Mouse (Mus musculus) liver, embryonic 14.5 days (tissue): ENCODE data around the gene Scrn3. TPM values are rescaled to one million over a fixed set of nuclear protein-coding genes. Genes with fewer than 3 reads are reported as not detected.

ENCODE experiments used
- ATAC-seq: fragments of 200-750 bp; cut with Nextera tagmentation; 2 replicates; pipeline ENCODE4 v1.8.0; 2017; ENCODE audit warnings: moderate number of reproducible peaks, mild to moderate bottlenecking, moderate library complexity; ENCODE audit not compliant: insufficient read depth
- DNase-seq, 3 experiments: peaks; one replicate each; pipeline ENCODE4 v3.0.0-alpha.2; 2012 to 2013; ENCODE audit warnings: low read depth in 3 of 3, low spot score in 3 of 3
- H3K27ac ChIP-seq: fragments of 300-500 bp; sonication (generic); 2 replicates; pipeline ENCODE4 v1.5.1; 2014; ENCODE audit warnings: moderate library complexity, mild to moderate bottlenecking, control low read depth, inconsistent platforms
- H3K27me3 ChIP-seq: fragments of 300-500 bp; sonication (generic); 2 replicates; pipeline ENCODE4 v1.6.1; 2014; ENCODE audit warnings: mild to moderate bottlenecking, low read length, moderate library complexity; ENCODE audit not compliant: control insufficient read depth, insufficient read depth
- H3K36me3 ChIP-seq: fragments of 300-500 bp; sonication (generic); replicated peaks from 2 replicates; pipeline ENCODE4 v1.6.1; 2014; ENCODE audit warnings: low read depth; ENCODE audit not compliant: control insufficient read depth, insufficient read depth
- H3K4me1 ChIP-seq, 2 experiments: fragments of 200-500 bp in 1 of 2; fragments of 300-500 bp in 1 of 2; sonication (generic) in 1 of 2; replicated peaks; 2 replicates each; pipeline ENCODE4 v1.6.1; 2012 to 2014; ENCODE audit warnings: antibody characterized with exemption in 1 of 2, inconsistent platforms in 1 of 2, low read length in 1 of 2; ENCODE audit not compliant: control insufficient read depth in 2 of 2, insufficient read depth in 2 of 2
- H3K4me2 ChIP-seq: fragments of 300-500 bp; sonication (generic); 2 replicates; pipeline ENCODE4 v1.6.1; 2014; ENCODE audit warnings: low read depth, mild to moderate bottlenecking, control low read depth, moderate library complexity
- H3K4me3 ChIP-seq, 2 experiments: fragments of 200-500 bp in 1 of 2; fragments of 300-500 bp in 1 of 2; sonication (generic) in 1 of 2; 2 replicates each; pipeline ENCODE4 v1.5.1; 2012 to 2014; ENCODE audit warnings: low read depth in 2 of 2, low read length in 2 of 2, mild to moderate bottlenecking in 2 of 2, control low read depth in 1 of 2, inconsistent platforms in 1 of 2, moderate library complexity in 1 of 2; ENCODE audit not compliant: insufficient read depth in 1 of 2
- H3K9ac ChIP-seq: fragments of 300-500 bp; sonication (generic); replicated peaks from 2 replicates; pipeline ENCODE4 v1.6.1; 2014; ENCODE audit warnings: mild to moderate bottlenecking, control low read depth, moderate library complexity
- H3K9me3 ChIP-seq: fragments of 300-500 bp; sonication (generic); 2 replicates; pipeline ENCODE4 v1.6.1; 2016; ENCODE audit warnings: low read length, mixed read lengths; ENCODE audit not compliant: control insufficient read depth
- CTCF ChIP-seq: IDR thresholded peaks from 2 replicates; pipeline ENCODE4 v1.5.1; 2016; ENCODE audit warnings: antibody characterized with exemption, low read depth, control low read depth
- EP300 ChIP-seq: IDR thresholded peaks from 2 replicates; pipeline ENCODE4 v1.6.1; 2016; ENCODE audit warnings: antibody characterized with exemption, low read depth
- WGBS: fragments of 180-500 bp; shearing (Covaris S2); extraction: QIAGEN DNeasy Blood & Tissue Kit; methylation state at CpG from one replicate; pipeline ENCODE4 v1.1.7; 2014; ENCODE audit not compliant: insufficient replicate concordance; 5-methylcytosine and 5-hydroxymethylcytosine counted together
- polyA plus RNA-seq, 2 experiments: library from polyadenylated mRNA; depleted of rRNA in 1 of 2; stranded (reverse) in 1 of 2; unstranded in 1 of 2; fragments of >200 nt; fragmentation: Nextera tagmentation in 1 of 2; extraction: Ambion mirVana in 1 of 2; gene quantifications; 2 replicates each; pipeline versions ENCODE4 v1.2.1 to v1.2.3; 2012 to 2014

Gene Scrn3
- polyA plus RNA-seq, 2 experiments: 20.1 to 22.4 TPM

DNA sequence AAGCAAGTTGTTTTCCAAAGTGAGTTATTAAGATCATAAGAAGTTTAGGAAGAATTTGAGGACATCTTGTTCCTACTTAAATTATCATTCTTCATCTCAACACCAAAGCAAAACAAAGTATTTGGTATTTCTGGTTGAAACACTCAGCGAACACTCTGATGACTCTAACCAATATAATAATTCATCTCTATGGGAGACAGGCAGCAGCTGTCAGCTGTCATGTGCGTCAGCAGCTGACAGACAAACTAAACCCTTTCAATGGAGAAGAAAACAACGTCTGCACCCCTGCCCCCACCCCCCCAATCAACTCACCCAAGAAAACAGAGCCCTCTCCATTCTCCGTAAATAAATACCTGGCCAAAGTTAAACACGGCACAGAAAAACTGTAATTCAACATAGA is 39.1 kb downstream of the Scrn3 start:
- WGBS: 71% methylated on average over 5 of the region's 5 CpGs
- no peak for DNase-seq

DNA sequence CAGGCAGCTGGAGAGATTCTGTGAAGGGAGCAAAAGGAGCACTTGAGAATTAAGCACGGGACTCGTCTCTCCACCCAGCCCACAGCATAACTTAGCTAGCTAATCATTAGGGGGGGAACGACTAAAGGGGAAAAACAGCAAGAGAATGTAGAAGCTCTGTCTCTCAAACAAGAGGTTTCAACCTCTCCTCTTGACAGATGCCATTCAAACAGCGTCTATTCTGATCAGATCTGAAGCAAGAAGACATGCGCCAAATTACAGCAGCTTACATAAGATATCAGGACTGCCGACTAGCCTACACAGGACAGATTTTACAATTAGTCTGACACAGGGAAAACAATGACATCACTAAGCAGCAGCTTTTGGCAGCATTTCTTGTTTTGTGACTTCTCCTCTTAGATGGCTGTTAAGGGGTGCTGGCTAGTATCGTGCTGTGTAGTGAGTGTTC is 39.5 kb downstream of the Scrn3 start:
- ATAC-seq: no peak
- WGBS: 74% methylated on average over 7 of the region's 7 CpGs
- H3K4me3 ChIP-seq: no peak overlapping the region
- H3K27me3 ChIP-seq: no peaks in the 10 kb centered on the region
- TF ChIP-seq CTCF (no peak), EP300 (no peak)
- H3K9ac ChIP-seq: no peak overlapping the region
- no peak for DNase-seq
- no peak overlapping the region for H3K4me2 ChIP-seq
- no peak overlapping the region for H3K27ac ChIP-seq
- H3K4me1 ChIP-seq: peaks cover 0 to 4% of the 10 kb centered on the region in 2 experiments; a peak in 2 of 4 replicates
- H3K9me3 ChIP-seq: no peaks in the 10 kb centered on the region
- no peaks in the 10 kb centered on the region; the same call in 1 of the 2 replicates for H3K36me3 ChIP-seq

More for the DNA sequence above, 39.1 kb downstream of the Scrn3 start:
- no peak overlapping the region for H3K9ac ChIP-seq
- H3K36me3 ChIP-seq: no peaks in the 10 kb centered on the region; the same call in 1 of the 2 replicates
- ATAC-seq: no peak
- no peak overlapping the region for H3K4me2 ChIP-seq
- no peaks in the 10 kb centered on the region for H3K27me3 ChIP-seq
- no peak overlapping the region for H3K27ac ChIP-seq
- H3K9me3 ChIP-seq: no peaks in the 10 kb centered on the region
- H3K4me3 ChIP-seq: no peak overlapping the region
- H3K4me1 ChIP-seq: peaks cover 0 to 4% of the 10 kb centered on the region in 2 experiments; a peak in 2 of 4 replicates
- TF ChIP-seq EP300: no peak
- no peak for TF ChIP-seq CTCF

DNA sequence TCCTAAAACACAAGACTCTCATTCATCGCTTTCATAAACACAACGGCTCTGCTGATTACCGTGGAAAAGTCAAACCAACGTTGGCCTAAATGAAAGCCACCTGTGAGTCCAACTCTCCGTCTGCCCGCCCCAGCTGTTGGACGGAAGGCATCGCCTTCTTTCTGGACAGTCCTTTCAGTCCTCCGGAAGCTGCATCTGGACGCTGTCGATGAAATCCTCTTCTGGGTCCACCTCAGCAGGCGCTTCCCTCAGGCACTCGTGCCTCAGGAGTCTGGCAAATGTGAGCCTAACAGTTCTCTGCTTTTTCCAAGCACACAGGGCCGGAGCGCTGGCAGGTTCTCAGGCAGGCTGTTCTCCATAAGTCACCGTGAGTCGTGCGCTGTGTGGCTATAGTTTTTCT is 44.6 kb downstream of the Scrn3 start:
- H3K36me3 ChIP-seq: no peaks in the 10 kb centered on the region; the same call in 1 of the 2 replicates
- ATAC-seq (no peak), DNase-seq (no peak)
- 86% methylated on average over 18 of the region's 18 CpGs for WGBS
- no peak overlapping the region for H3K9ac ChIP-seq
- H3K4me2 ChIP-seq: no peak overlapping the region
- H3K27ac ChIP-seq: no peak overlapping the region
- no peak overlapping the region for H3K4me3 ChIP-seq
- no peaks in the 10 kb centered on the region for H3K27me3 ChIP-seq
- H3K9me3 ChIP-seq: no peaks in the 10 kb centered on the region
- TF ChIP-seq CTCF (no peak), EP300 (no peak)
- H3K4me1 ChIP-seq: peaks cover 23 to 25% of the 10 kb centered on the region in 2 experiments

DNA sequence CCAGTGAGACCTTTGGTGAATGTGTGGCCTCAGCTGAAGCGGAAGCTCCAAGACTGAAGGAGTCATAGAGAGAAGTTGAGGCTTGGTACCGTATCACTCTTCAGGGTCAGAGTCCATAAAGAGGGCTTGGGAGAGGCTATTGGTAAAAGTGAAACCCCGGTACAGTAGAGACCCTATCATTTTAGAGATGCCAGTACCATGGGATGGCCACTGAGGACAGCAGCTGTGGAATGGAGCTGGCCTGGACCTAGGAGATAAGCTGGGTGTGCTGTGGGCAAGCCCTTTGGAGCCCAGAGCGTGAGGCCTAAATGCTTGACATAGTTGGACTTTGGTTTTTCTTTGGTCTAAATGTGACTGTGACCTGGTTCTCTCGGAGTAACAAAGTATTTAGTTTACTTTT is 47.5 kb downstream of the Scrn3 start:
- TF ChIP-seq CTCF: peak; percentile 40
- peak; percentile 85 for TF ChIP-seq EP300
- DNase-seq (peak; percentile 78 to 81 (median 78)), ATAC-seq (peak; percentile 100)
- H3K4me3 ChIP-seq: peak overlapping the region; percentile 15 to 33; a peak in 3 of 4 replicates
- WGBS: 36% methylated on average over 5 of the region's 5 CpGs
- H3K27me3 ChIP-seq: no peaks in the 10 kb centered on the region
- H3K36me3 ChIP-seq: no peaks in the 10 kb centered on the region; the same call in 1 of the 2 replicates
- H3K9ac ChIP-seq: peak overlapping the region; percentile 55
- H3K27ac ChIP-seq: peak overlapping the region; percentile 96
- peak overlapping the region; percentile 65 for H3K4me2 ChIP-seq
- no peaks in the 10 kb centered on the region for H3K9me3 ChIP-seq
- peaks cover 23 to 25% of the 10 kb centered on the region in 2 experiments for H3K4me1 ChIP-seq

DNA sequence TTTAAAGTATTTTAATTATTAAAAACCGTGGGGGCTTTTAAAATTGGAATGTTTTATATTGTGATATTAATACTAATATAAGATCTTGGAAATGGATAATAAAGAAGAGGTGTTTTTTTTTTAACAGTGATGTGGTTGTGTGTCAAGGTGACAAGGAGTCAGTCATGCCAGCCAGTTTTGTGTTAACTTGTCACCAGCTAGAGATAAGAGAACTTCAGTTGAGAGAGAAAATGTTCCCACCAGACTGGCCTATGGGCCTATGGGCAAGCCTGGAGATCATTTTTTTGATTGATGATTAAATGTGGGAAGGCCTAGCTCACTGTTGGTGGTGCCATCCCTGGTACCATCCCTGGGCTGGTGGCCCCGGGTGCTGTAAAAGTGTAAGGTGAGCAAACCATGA is 48.1 kb downstream of the Scrn3 start:
- no peak for TF ChIP-seq CTCF
- TF ChIP-seq EP300: no peak
- no peaks in the 10 kb centered on the region; the same call in 1 of the 2 replicates for H3K36me3 ChIP-seq
- H3K27ac ChIP-seq: peak overlapping the region; percentile 96
- H3K4me3 ChIP-seq: no peak overlapping the region; a peak in 1 of 4 replicates
- ATAC-seq (peak; percentile 59), DNase-seq (peak; percentile 23 to 32 (median 25))
- no peaks in the 10 kb centered on the region for H3K27me3 ChIP-seq
- H3K9me3 ChIP-seq: no peaks in the 10 kb centered on the region
- WGBS: 47% methylated on average over 2 of the region's 2 CpGs
- peak overlapping the region; percentile 65 for H3K4me2 ChIP-seq
- H3K9ac ChIP-seq: peak overlapping the region; percentile 10; the same call in 1 of the 2 replicates
- peaks cover 23 to 25% of the 10 kb centered on the region in 2 experiments for H3K4me1 ChIP-seq
